Comparison of ENCODE assay signal across 21 mouse cellular contexts in the genomic region with DNA sequence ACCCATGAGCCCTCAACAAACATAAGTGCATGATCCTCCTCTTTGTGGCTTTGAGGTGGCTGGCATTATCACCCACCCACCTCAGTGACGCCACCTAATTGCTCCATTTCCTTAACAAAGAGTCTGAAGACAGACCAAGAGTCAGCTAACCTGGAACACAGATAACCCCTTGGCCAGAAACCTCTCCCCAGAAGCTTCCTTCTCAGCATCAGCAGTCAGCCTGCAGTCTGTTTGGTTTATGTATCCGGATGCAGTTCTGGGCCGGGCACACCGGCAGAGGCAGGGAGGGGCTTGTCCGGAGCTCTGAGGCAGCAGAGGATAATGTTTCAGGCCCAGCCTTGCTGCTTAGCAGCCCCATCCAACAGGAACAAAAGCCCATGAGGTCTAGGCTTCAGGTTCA. TPM values are rescaled to one million over a fixed set of nuclear protein-coding genes. Genes with fewer than 3 reads are reported as not detected.
A peak's percentile ranks its signal among the peaks of the same experiment; 100 is the strongest.
DNase-seq lines count a peak whose midpoint lies in the region; ATAC-seq and TF ChIP-seq lines count a peak whose summit lies in the region.
"Had no signal": no experiment of that assay in that cellular context is flagged by ENCODE, and none has a peak within 500 bp of the region (broad histone marks: within the 10 kb centered on the region; RNA-seq: fewer than 3 reads in every experiment).

No protein-coding gene starts in this region.

- no peaks in the 10 kb centered on the region for H3K27me3 ChIP-seq in kidney, embryonic 15.5 days
- H3K27me3 ChIP-seq in stomach, postnatal 0 days (ENCODE audit: control insufficient read depth, insufficient read depth, low read length): no peaks in the 10 kb centered on the region
- H3K27me3 ChIP-seq: heart, embryonic 12.5 days; liver, embryonic 15.5 days; midbrain, embryonic 12.5 days had no signal

- H3K27ac ChIP-seq in kidney, embryonic 15.5 days: 0 out of 2 replicates have a peak overlapping the region, but pooled peaks have one; percentile 6
- no peak overlapping the region for H3K27ac ChIP-seq in stomach, postnatal 0 days (replicated peaks)
- H3K27ac ChIP-seq: hindbrain, embryonic 14.5 days; liver, embryonic 15.5 days; midbrain, embryonic 12.5 days had no signal

- no peaks in the 10 kb centered on the region for H3K9me3 ChIP-seq in kidney, embryonic 15.5 days (replicated peaks)
- no peaks in the 10 kb centered on the region for H3K9me3 ChIP-seq in stomach, postnatal 0 days (ENCODE audit: control insufficient read depth, low read length)
- H3K9me3 ChIP-seq: G1E; heart, embryonic 12.5 days; liver, embryonic 15.5 days; midbrain, embryonic 12.5 days had no signal

- no peak overlapping the region for H3K9ac ChIP-seq in kidney, embryonic 15.5 days
- no peak overlapping the region for H3K9ac ChIP-seq in stomach, postnatal 0 days (ENCODE audit: low read length)
- H3K9ac ChIP-seq: heart, embryonic 12.5 days; hindbrain, embryonic 14.5 days; liver, embryonic 15.5 days; midbrain, embryonic 12.5 days had no signal

- no peak overlapping the region for H3K4me3 ChIP-seq in kidney, embryonic 15.5 days (replicated peaks)
- H3K4me3 ChIP-seq in stomach, postnatal 0 days (ENCODE audit: low read depth, low read length): no peak overlapping the region
- H3K4me3 ChIP-seq: heart, embryonic 12.5 days; liver, embryonic 15.5 days; midbrain, embryonic 12.5 days had no signal

- 46% methylated on average over 5 of the region's 5 CpGs for WGBS in kidney, embryonic 15.5 days
- WGBS in stomach, postnatal 0 days: 66% methylated on average over 5 of the region's 5 CpGs

- 0 out of 2 replicates have a peak, but pooled peaks cover 3% of the 10 kb centered on the region for H3K4me1 ChIP-seq in kidney, embryonic 15.5 days
- no peaks in the 10 kb centered on the region for H3K4me1 ChIP-seq in stomach, postnatal 0 days (replicated peaks; ENCODE audit: control insufficient read depth, insufficient read depth)
- H3K4me1 ChIP-seq: midbrain, embryonic 12.5 days had no signal

- no peak for TF ChIP-seq CTCF in stomach, postnatal 0 days (IDR thresholded peaks at IDR 0.05; ENCODE audit: low read depth)

- DNase-seq in kidney, postnatal 10 days: no peak
- peak; percentile 58 for DNase-seq in CD4-positive helper T cell, adult 2 months (ENCODE audit: low read depth, low spot score)
- peak; percentile 49 for DNase-seq in R1 (ENCODE audit: low read depth, low spot score)
- DNase-seq in stomach, postnatal 0 days (ENCODE audit: low spot score): no peak
- no peak for DNase-seq in ovary, postnatal 10 days (ENCODE audit: low spot score)
- no peak for DNase-seq in thymus, adult 18-20 months
- DNase-seq: adrenal gland, adult 8-10 months; cerebellum, adult 11 months; cerebellum, postnatal 10 days; heart, adult 11 months; heart, postnatal 14 days; layer of hippocampus, postnatal 36 days; lung, postnatal 14 days; thymus, postnatal 25 days had no signal

- H3K36me3 ChIP-seq in kidney, embryonic 15.5 days: peaks cover 69% of the 10 kb centered on the region
- peaks cover 12% of the 10 kb centered on the region for H3K36me3 ChIP-seq in stomach, postnatal 0 days (ENCODE audit: control insufficient read depth, insufficient read depth, low read length)

- H3K4me2 ChIP-seq in kidney, embryonic 15.5 days: no peak overlapping the region
- H3K4me2 ChIP-seq in stomach, postnatal 0 days (replicated peaks; ENCODE audit: low read depth): no peak overlapping the region
- H3K4me2 ChIP-seq: heart, embryonic 12.5 days; hindbrain, embryonic 14.5 days; liver, embryonic 15.5 days; midbrain, embryonic 12.5 days had no signal

- no peak for ATAC-seq in kidney, embryonic 15.5 days (replicated peaks; ENCODE audit: low FRiP score)
- ATAC-seq in megakaryocyte, adult 5-6 weeks (ENCODE audit: poor library complexity, severe bottlenecking): peak; percentile 92
- ATAC-seq in stomach, postnatal 0 days (ENCODE audit: low FRiP score, low TSS enrichment): no peak

- TF ChIP-seq EP300 in stomach, postnatal 0 days (optimal IDR thresholded peaks at IDR 0.05): no peak

RNA-seq across cellular contexts. Expression of gene Orai2, which starts 9.1 kb away (rescaled TPM):
- polyA plus RNA-seq in kidney, embryonic 15.5 days (2015; fragmentation: Nextera tagmentation; extraction: Ambion mirVana): 6.0 and 6.3 TPM in 2 replicates
- total RNA-seq in megakaryocyte, adult 5-6 weeks (2015): 26.1 and 26.5 TPM in 2 replicates
- 42.8 and 48.1 TPM in 2 replicates for total RNA-seq in megakaryocyte, adult 5-6 weeks (2017)
- 6.7 and 7.2 TPM in 2 replicates for polyA plus RNA-seq in stomach, postnatal 0 days (2015; fragmentation: Nextera tagmentation; extraction: Ambion mirVana)

RNA-seq across cellular contexts. Expression of gene Prkrip1, which starts 19.2 kb away (rescaled TPM):
- polyA plus RNA-seq in kidney, embryonic 15.5 days (2015; fragmentation: Nextera tagmentation; extraction: Ambion mirVana): 50.8 and 51.3 TPM in 2 replicates
- 8.7 and 15.7 TPM in 2 replicates for total RNA-seq in megakaryocyte, adult 5-6 weeks (2015)
- 46.0 and 50.7 TPM in 2 replicates for total RNA-seq in megakaryocyte, adult 5-6 weeks (2017)
- polyA plus RNA-seq in stomach, postnatal 0 days (2015; fragmentation: Nextera tagmentation; extraction: Ambion mirVana): 30.6 and 34.1 TPM in 2 replicates

RNA-seq across cellular contexts. Expression of gene Alkbh4, which starts 43.6 kb away (rescaled TPM):
- 15.7 and 16.9 TPM in 2 replicates for polyA plus RNA-seq in kidney, embryonic 15.5 days (2015; fragmentation: Nextera tagmentation; extraction: Ambion mirVana)
- 14.0 and 19.8 TPM in 2 replicates for total RNA-seq in megakaryocyte, adult 5-6 weeks (2015)
- total RNA-seq in megakaryocyte, adult 5-6 weeks (2017): 11.2 and 15.2 TPM in 2 replicates
- 9.4 and 10.3 TPM in 2 replicates for polyA plus RNA-seq in stomach, postnatal 0 days (2015; fragmentation: Nextera tagmentation; extraction: Ambion mirVana)

RNA-seq across cellular contexts. Expression of gene Lrwd1, which starts 43.7 kb away (rescaled TPM):
- 33.6 and 40.2 TPM in 2 replicates for polyA plus RNA-seq in kidney, embryonic 15.5 days (2015; fragmentation: Nextera tagmentation; extraction: Ambion mirVana)
- total RNA-seq in megakaryocyte, adult 5-6 weeks (2015): 12.3 and 16.0 TPM in 2 replicates
- 40.9 and 58.5 TPM in 2 replicates for total RNA-seq in megakaryocyte, adult 5-6 weeks (2017)
- polyA plus RNA-seq in stomach, postnatal 0 days (2015; fragmentation: Nextera tagmentation; extraction: Ambion mirVana): 8.5 and 9.2 TPM in 2 replicates

Comparison
In these comparisons a context has a peak if more than half of its experiments do, and no peak if none do; other contexts are left out.
1. DNase-seq: peak in CD4-positive helper T cell, adult 2 months (single experiment) and R1 (single experiment); none in kidney, postnatal 10 days (single experiment), stomach, postnatal 0 days (single experiment), ovary, postnatal 10 days (single experiment) and thymus, adult 18-20 months (0 of 2).